Mouse (Mus musculus) intestine, embryonic 14.5 days (tissue): ENCODE measurements around the gene Tubd1. TPM values are rescaled to one million over a fixed set of nuclear protein-coding genes. Genes with fewer than 3 reads are reported as not detected.

Source experiments
- ATAC-seq: fragments of 200-750 bp; cut with Nextera tagmentation; replicated peaks from 2 replicates; pipeline ENCODE4 v1.8.0; 2017; ENCODE audit warnings: low read depth, moderate number of reproducible peaks, moderate TSS enrichment, moderate library complexity; ENCODE audit not compliant: low FRiP score, low TSS enrichment
- DNase-seq: peaks from one replicate; pipeline ENCODE4 v3.0.0-alpha.2; 2018; ENCODE audit warnings: low spot score
- H3K27ac ChIP-seq: fragments of 300-500 bp; sonication (generic); 2 replicates; pipeline ENCODE4 v1.5.1; 2014; ENCODE audit warnings: low read depth, mild to moderate bottlenecking, control low read depth
- H3K27me3 ChIP-seq: fragments of 300-500 bp; sonication (generic); replicated peaks from 2 replicates; pipeline ENCODE4 v1.6.1; 2014; ENCODE audit warnings: low read length, control low read depth; ENCODE audit not compliant: control insufficient read depth, insufficient read depth
- H3K36me3 ChIP-seq: fragments of 300-500 bp; sonication (generic); 2 replicates; pipeline ENCODE4 v1.6.1; 2014; ENCODE audit warnings: low read length, control low read depth; ENCODE audit not compliant: control insufficient read depth, insufficient read depth
- H3K4me1 ChIP-seq: fragments of 300-500 bp; sonication (generic); replicated peaks from 2 replicates; pipeline ENCODE4 v1.6.1; 2014; ENCODE audit warnings: low read length, control low read depth, mixed read lengths; ENCODE audit not compliant: control insufficient read depth, insufficient read depth
- H3K4me2 ChIP-seq: fragments of 300-500 bp; sonication (generic); 2 replicates; pipeline ENCODE4 v1.6.1; 2014; ENCODE audit warnings: low read length
- H3K4me3 ChIP-seq: fragments of 300-500 bp; sonication (generic); 2 replicates; pipeline ENCODE4 v1.5.1; 2014; ENCODE audit warnings: low read depth, low read length, control low read depth, mixed read lengths
- H3K9ac ChIP-seq: fragments of 300-500 bp; sonication (generic); 2 replicates; pipeline ENCODE4 v1.6.1; 2014; ENCODE audit warnings: mild to moderate bottlenecking, low read length
- H3K9me3 ChIP-seq: fragments of 300-500 bp; sonication (generic); 2 replicates; pipeline ENCODE4 v1.6.1; 2016; ENCODE audit warnings: low read length, control low read depth; ENCODE audit not compliant: control insufficient read depth
- WGBS: fragments of 180-500 bp; shearing (Covaris S2); extraction: QIAGEN DNeasy Blood & Tissue Kit; methylation state at CpG from one replicate; pipeline ENCODE4 v1.1.7; 2014; 5-methylcytosine and 5-hydroxymethylcytosine counted together
- polyA plus RNA-seq: library from polyadenylated mRNA; unstranded; fragments of >200 nt; fragmentation: Nextera tagmentation; extraction: Ambion mirVana; gene quantifications from 2 replicates; pipeline ENCODE4 v1.2.1, GENCODE M21; 2014

Tubd1 gene
- polyA plus RNA-seq, 1 experiment from 2014 or later: 9.9 TPM

DNA sequence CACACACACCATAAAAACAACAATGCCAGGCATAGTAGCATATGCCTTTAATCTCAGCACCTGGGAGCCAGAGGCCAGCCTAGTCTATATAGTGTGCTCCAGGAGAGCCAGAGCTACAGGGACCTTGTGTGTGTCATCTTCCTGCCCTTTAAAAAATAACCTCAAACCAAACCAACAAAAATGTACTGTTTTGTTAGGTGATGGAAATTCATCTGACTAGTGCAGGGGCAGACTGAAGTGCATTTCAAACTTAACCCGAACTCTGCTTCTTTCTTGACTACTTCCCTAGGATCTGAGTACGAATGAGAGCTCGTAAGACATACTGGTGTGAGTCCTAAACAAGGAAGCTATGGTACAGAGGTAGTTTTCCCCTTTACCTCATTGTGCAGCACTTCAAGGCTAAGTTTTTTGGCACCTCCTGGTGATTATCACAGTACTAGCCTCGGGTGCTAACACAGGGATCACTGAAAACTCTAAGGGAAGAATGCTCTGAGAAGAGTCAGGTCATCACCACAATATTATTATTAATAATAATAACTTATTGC is 46.6 kb downstream of the Tubd1 start:
- Histone ChIP-seq H3K4me2 (no peak overlapping the region), H3K4me3 (no peak overlapping the region), H3K36me3 (no peaks in the 10 kb centered on the region), H3K9me3 (no peaks in the 10 kb centered on the region), H3K4me1 (peaks cover 14% of the 10 kb centered on the region), H3K27me3 (no peaks in the 10 kb centered on the region), H3K9ac (no peak overlapping the region), H3K27ac (no peak overlapping the region)
- 75% methylated on average over 4 of the region's 4 CpGs for WGBS
- no peak for ATAC-seq
- no peak for DNase-seq

DNA sequence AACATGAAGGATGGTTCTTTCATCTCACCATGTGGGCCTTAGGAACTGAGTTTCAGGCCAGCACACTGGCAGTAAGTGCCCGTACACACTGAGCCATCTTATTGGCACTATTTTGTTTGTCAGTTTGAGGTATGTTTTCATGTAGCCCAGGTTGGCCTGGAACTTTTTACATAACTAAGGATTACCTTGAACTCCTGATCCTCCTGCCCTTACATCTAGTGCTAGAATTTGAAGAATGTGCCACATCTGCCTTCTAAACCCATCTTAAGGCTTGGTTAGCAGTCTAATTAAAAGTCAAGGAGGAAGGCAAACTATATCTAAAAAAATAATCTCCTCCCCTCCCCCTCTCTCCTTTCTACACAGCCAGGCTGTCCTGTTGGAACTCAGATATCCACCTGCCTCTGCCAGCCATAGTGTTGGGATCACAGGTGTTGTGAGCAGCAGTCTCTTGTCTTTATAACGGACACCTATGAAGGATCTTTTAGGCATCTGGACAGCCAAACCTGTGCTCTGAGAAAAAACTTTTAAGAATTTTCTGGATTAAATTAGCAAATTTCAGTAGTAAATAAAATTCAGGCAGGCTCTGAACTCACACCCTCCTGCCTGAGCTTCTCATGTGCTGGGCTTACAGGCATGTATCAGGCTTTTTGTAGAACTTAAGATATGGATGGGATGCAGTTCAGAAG is 47.3 kb downstream of the Tubd1 start:
- WGBS: 86% methylated on average over 2 of the region's 2 CpGs
- Histone ChIP-seq H3K27me3 (no peaks in the 10 kb centered on the region), H3K4me2 (no peak overlapping the region), H3K9me3 (no peaks in the 10 kb centered on the region), H3K4me3 (no peak overlapping the region), H3K27ac (no peak overlapping the region), H3K36me3 (no peaks in the 10 kb centered on the region), H3K9ac (no peak overlapping the region), H3K4me1 (peaks cover 14% of the 10 kb centered on the region)
- ATAC-seq (no peak), DNase-seq (no peak)

DNA sequence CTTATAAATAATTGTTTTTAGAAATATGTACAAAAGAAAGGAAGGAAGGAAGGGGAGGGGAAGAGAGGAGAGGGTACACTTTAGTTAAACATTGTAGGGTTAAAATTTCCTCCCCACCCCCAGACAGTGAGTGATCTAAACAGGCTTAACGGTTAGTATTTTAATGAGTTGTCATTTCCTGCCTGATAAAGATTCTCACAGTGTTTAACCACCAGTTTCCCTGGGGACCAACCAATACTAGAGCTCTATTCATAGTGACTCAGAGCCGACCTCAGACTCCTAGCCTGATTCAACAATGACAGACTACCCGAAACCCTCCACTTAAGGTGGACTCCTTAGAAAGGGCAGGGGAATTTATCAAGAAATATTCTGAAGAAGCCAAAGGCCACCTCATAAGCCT is 48.2 kb downstream of the Tubd1 start:
- Histone ChIP-seq H3K27ac (no peak overlapping the region), H3K9me3 (no peaks in the 10 kb centered on the region), H3K9ac (no peak overlapping the region), H3K4me1 (peaks cover 8% of the 10 kb centered on the region; the same call in 1 of the 2 replicates), H3K36me3 (no peaks in the 10 kb centered on the region), H3K4me2 (no peak overlapping the region), H3K27me3 (no peaks in the 10 kb centered on the region), H3K4me3 (no peak overlapping the region)
- DNase-seq (no peak), ATAC-seq (0 out of 2 replicates have a peak, but pooled peaks have one; percentile 32)
- 30% methylated on average over 3 of the region's 3 CpGs for WGBS

DNA sequence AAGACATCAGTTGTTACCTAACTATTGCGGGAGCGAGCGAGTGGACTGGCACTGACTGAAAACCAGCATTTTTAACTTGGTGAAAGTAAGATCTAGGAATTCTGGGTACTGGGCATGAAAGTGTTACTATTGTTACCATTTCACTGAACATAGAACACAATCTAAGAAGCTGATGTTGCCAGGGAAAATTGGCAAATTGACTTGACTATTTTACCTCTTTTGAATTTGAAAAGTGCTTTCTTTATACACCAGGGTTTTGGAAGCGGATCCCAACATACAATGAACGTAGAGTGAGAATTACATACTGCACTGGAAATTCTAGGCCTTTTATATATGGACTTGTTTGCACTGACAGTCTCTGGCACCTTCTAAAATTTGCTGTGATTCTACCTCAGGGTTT is 48.7 kb downstream of the Tubd1 start:
- no peaks in the 10 kb centered on the region for H3K36me3 ChIP-seq
- H3K9ac ChIP-seq: no peak overlapping the region
- H3K9me3 ChIP-seq: no peaks in the 10 kb centered on the region
- 87% methylated on average over 5 of the region's 5 CpGs for WGBS
- DNase-seq (no peak), ATAC-seq (no peak)
- peaks cover 4% of the 10 kb centered on the region; the same call in 1 of the 2 replicates for H3K4me1 ChIP-seq
- no peak overlapping the region for H3K4me2 ChIP-seq
- no peak overlapping the region for H3K4me3 ChIP-seq
- H3K27ac ChIP-seq: no peak overlapping the region
- H3K27me3 ChIP-seq: no peaks in the 10 kb centered on the region

GRCm38 (mm10) chr11:86594188-86594876 is 49.5 kb downstream of the Tubd1 start:
- H3K36me3 ChIP-seq: no peaks in the 10 kb centered on the region
- no peak overlapping the region for H3K27ac ChIP-seq
- H3K27me3 ChIP-seq: no peaks in the 10 kb centered on the region
- H3K4me1 ChIP-seq: peaks cover 4% of the 10 kb centered on the region; the same call in 1 of the 2 replicates
- no peak overlapping the region for H3K4me3 ChIP-seq
- H3K9ac ChIP-seq: no peak overlapping the region
- no peak for DNase-seq
- no peak overlapping the region for H3K4me2 ChIP-seq
- H3K9me3 ChIP-seq: no peaks in the 10 kb centered on the region
- ATAC-seq: no peak
- WGBS: 85% methylated on average over 6 of the region's 6 CpGs

- WGBS: 98% methylated on average over 6 of the region's 6 CpGs
- DNase-seq: no peak
- Histone ChIP-seq H3K27ac (no peak overlapping the region), H3K4me1 (peaks cover 4% of the 10 kb centered on the region; the same call in 1 of the 2 replicates), H3K9ac (no peak overlapping the region), H3K9me3 (no peaks in the 10 kb centered on the region), H3K4me2 (no peak overlapping the region), H3K36me3 (no peaks in the 10 kb centered on the region), H3K4me3 (no peak overlapping the region), H3K27me3 (no peaks in the 10 kb centered on the region)
- no peak for ATAC-seq
Observed at GRCm38 (mm10) chr11:86595366-86595765, 50.6 kb downstream of the Tubd1 start.

DNA sequence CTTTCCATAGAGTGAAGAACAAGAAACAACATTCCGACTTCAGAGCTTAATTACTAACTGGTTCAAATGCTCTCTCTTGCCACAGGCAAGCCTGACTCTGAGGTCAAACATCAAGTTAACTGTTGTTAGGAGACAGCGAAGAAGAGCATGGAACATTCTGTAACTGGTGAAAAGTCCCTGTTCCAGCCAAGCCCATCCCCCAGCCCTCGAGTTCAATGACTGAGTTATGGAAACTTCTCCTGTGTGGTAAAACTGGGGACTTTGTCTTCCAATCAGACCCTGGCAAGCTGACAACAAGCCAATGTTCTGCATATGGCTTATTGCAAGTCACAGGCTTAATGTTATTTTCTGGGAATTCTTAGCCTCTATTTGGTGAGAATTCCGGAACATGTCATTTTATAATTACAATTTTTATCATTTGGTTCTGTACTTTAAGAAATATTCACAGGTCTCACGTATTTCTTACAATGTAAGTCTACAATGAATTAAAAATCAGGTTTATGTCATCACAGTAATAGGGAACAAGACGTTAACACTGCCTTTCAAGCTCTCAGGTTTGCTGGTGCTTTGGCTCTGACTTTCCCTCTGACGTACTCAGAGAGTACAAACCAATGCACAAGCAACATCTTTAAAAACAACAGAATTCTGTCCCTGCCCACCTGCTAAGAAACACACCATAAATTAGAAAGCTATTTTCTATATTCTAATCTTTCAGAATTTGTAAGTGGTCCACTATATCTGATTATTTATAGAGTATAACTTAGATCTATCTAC is 51.6 kb downstream of the Tubd1 start:
- ATAC-seq: no peak

DNA sequence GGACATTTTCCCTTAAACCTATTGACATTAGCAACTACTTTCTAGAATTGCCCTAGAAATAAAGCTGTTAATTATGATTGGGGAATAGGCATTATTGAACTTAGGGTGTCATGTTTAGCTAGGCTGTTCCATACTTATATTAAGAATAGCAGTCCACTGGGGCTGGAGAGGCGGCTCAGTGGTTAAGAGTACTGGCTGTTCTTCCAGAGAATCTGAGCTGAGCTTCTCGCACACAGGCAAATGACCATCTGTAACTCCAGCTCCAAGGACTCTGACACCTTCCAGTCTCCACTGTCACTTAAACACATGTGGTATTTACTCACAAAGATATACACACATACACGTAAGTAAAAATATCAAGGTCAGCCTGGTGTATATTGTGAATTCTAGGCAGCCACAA is 52.2 kb downstream of the Tubd1 start:
- H3K36me3 ChIP-seq: no peaks in the 10 kb centered on the region
- H3K27me3 ChIP-seq: no peaks in the 10 kb centered on the region
- H3K27ac ChIP-seq: no peak overlapping the region
- WGBS: 81% methylated on average over 3 of the region's 3 CpGs
- H3K9me3 ChIP-seq: no peaks in the 10 kb centered on the region
- H3K4me2 ChIP-seq: no peak overlapping the region
- no peak overlapping the region for H3K4me3 ChIP-seq
- DNase-seq (no peak), ATAC-seq (no peak)
- peaks cover 4% of the 10 kb centered on the region; the same call in 1 of the 2 replicates for H3K4me1 ChIP-seq
- H3K9ac ChIP-seq: no peak overlapping the region

More for the DNA sequence above, 51.6 kb downstream of the Tubd1 start:
- no peak overlapping the region for H3K9ac ChIP-seq
- no peak overlapping the region for H3K4me3 ChIP-seq
- no peak overlapping the region for H3K27ac ChIP-seq
- 86% methylated on average over 7 of the region's 7 CpGs for WGBS
- no peak overlapping the region for H3K4me2 ChIP-seq
- H3K4me1 ChIP-seq: peaks cover 4% of the 10 kb centered on the region; the same call in 1 of the 2 replicates
- H3K9me3 ChIP-seq: no peaks in the 10 kb centered on the region
- no peaks in the 10 kb centered on the region for H3K36me3 ChIP-seq
- no peaks in the 10 kb centered on the region for H3K27me3 ChIP-seq
- no peak for DNase-seq
